13 mouse cellular contexts compared by ENCODE assay signal in genomic region chr17:34210599-34210998, GRCm38 (mm10). TPM values are rescaled to one million over a fixed set of nuclear protein-coding genes. Genes with fewer than 3 reads are reported as not detected.
DNase-seq lines count a peak whose midpoint lies in the region; ATAC-seq and TF ChIP-seq lines count a peak whose summit lies in the region.
"Had no signal": no experiment of that assay in that cellular context is flagged by ENCODE, and none has a peak within 500 bp of the region (broad histone marks: within the 10 kb centered on the region; RNA-seq: fewer than 3 reads in every experiment).

No protein-coding gene starts in this region.

- no peak for TF ChIP-seq CTCF in liver, embryonic 14.5 days (IDR thresholded peaks at IDR 0.05; ENCODE audit: low read depth)
- TF ChIP-seq CTCF in lung, adult 2 months (IDR thresholded peaks at IDR 0.05; ENCODE audit: insufficient read depth, low read length): no peak

- peak; percentile 82 for ATAC-seq in liver, embryonic 14.5 days (ENCODE audit: insufficient read depth)

- no peaks in the 10 kb centered on the region for H3K27me3 ChIP-seq in liver, embryonic 14.5 days (ENCODE audit: control insufficient read depth, insufficient read depth, low read length)

- H3K9ac ChIP-seq in liver, embryonic 14.5 days (replicated peaks): no peak overlapping the region

- H3K4me3 ChIP-seq in liver, embryonic 14.5 days (ENCODE audit: insufficient read depth in 1 of 2, low read depth in 2 of 2, low read length in 2 of 2): no peak overlapping the region
- H3K4me3 ChIP-seq in lung, adult 2 months (replicated peaks; ENCODE audit: extremely low read depth, low read depth, low read length): no peak overlapping the region
- H3K4me3 ChIP-seq: midbrain, embryonic 10.5 days had no signal

- no peak overlapping the region; the same call in 1 of the 2 replicates for H3K27ac ChIP-seq in liver, embryonic 14.5 days
- H3K27ac ChIP-seq: midbrain, embryonic 10.5 days had no signal

- TF ChIP-seq POLR2A in lung, adult 2 months (IDR thresholded peaks at IDR 0.05; ENCODE audit: borderline replicate concordance, extremely low read depth, low read depth, low read length): no peak

- no peaks in the 10 kb centered on the region for H3K36me3 ChIP-seq in liver, embryonic 14.5 days (replicated peaks; ENCODE audit: control insufficient read depth, insufficient read depth, low read depth)
- H3K36me3 ChIP-seq: midbrain, embryonic 10.5 days had no signal

- peak; percentile 79 for DNase-seq in ovary, adult 18-20 months (ENCODE audit: low spot score)
- DNase-seq in ovary, postnatal 14 days (ENCODE audit: low spot score): no peak
- peak; percentile 74 for DNase-seq in adrenal gland, adult 8-10 months
- peak in 1 of 3 experiments; percentile 40 for DNase-seq in liver, embryonic 14.5 days (ENCODE audit: low read depth in 3 of 3, low spot score in 3 of 3)
- DNase-seq in thymus, postnatal 14 days: peak; percentile 67
- no peak for DNase-seq in lung, adult 2 months
- no peak for DNase-seq in layer of hippocampus, adult 18-20 months (ENCODE audit: low spot score in 2 of 2)
- no peak for DNase-seq in heart, adult 9 months (ENCODE audit: low spot score in 2 of 2)
- DNase-seq: cerebellum, adult 18-20 months; kidney, adult 11 months; left cerebral cortex, postnatal 4 days had no signal

- no peaks in the 10 kb centered on the region for H3K9me3 ChIP-seq in liver, embryonic 14.5 days (ENCODE audit: control insufficient read depth, low read length)

- H3K4me1 ChIP-seq in liver, embryonic 14.5 days (replicated peaks; ENCODE audit: control insufficient read depth in 2 of 2, insufficient read depth in 2 of 2, low read length in 1 of 2): peaks cover under 1 to 7% of the 10 kb centered on the region in 2 experiments; a peak in 3 of 4 replicates
- 0 out of 2 replicates have a peak, but pooled peaks cover 2% of the 10 kb centered on the region for H3K4me1 ChIP-seq in lung, adult 2 months (ENCODE audit: control insufficient read depth, insufficient read depth, low read length)

- peak; percentile 76 for TF ChIP-seq EP300 in liver, embryonic 14.5 days (IDR thresholded peaks at IDR 0.05; ENCODE audit: low read depth)

- H3K4me2 ChIP-seq in liver, embryonic 14.5 days (ENCODE audit: low read depth): no peak overlapping the region

- 14% methylated on average over 3 of the region's 3 CpGs for WGBS in liver, embryonic 14.5 days (ENCODE audit: insufficient replicate concordance)
- WGBS in lung, adult 2 months: 65% methylated on average over 3 of the region's 3 CpGs

RNA-seq across cellular contexts. Expression of gene Tap2, which starts 7.3 kb away (rescaled TPM):
- 10 to 100 TPM; 53.9 to 71.1 (median 67.2) TPM for total RNA-seq in adrenal gland, adult 8-10 months (2022)
- 2.1 and 2.9 TPM in 2 replicates for polyA plus RNA-seq in liver, embryonic 14.5 days (2012; rRNA removed)
- polyA plus RNA-seq in liver, embryonic 14.5 days (2014; fragmentation: Nextera tagmentation; extraction: Ambion mirVana): 3.1 and 4.9 TPM in 2 replicates
- 68.8 and 70.9 TPM in 2 replicates for polyA plus RNA-seq in lung, adult 2 months (2012; rRNA removed)
- 10 to 100 TPM in 1 of 2 experiments, 1 to 10 TPM in 1; 8.4 to 12.8 TPM for total RNA-seq in layer of hippocampus, adult 18-20 months (2021)

RNA-seq across cellular contexts. Expression of gene Psmb8, which starts 13.1 kb away (rescaled TPM):
- 10 to 100 TPM; 30.4 to 41.2 (median 36.4) TPM for total RNA-seq in adrenal gland, adult 8-10 months (2022)
- polyA plus RNA-seq in liver, embryonic 14.5 days (2012; rRNA removed): 9.5 and 11.8 TPM in 2 replicates
- polyA plus RNA-seq in liver, embryonic 14.5 days (2014; fragmentation: Nextera tagmentation; extraction: Ambion mirVana): 18.8 and 21.7 TPM in 2 replicates
- polyA plus RNA-seq in lung, adult 2 months (2012; rRNA removed): 112 and 130 TPM in 2 replicates
- 1 to 10 TPM; 4.1 to 5.8 TPM for total RNA-seq in layer of hippocampus, adult 18-20 months (2021)

RNA-seq across cellular contexts. Expression of gene Psmb9, which starts 23.0 kb away (rescaled TPM):
- total RNA-seq in adrenal gland, adult 8-10 months (2022): 10 to 100 TPM; 16.7 to 30.6 (median 25.5) TPM
- 3.8 and 5.8 TPM in 2 replicates for polyA plus RNA-seq in liver, embryonic 14.5 days (2012; rRNA removed)
- 6.0 and 7.5 TPM in 2 replicates for polyA plus RNA-seq in liver, embryonic 14.5 days (2014; fragmentation: Nextera tagmentation; extraction: Ambion mirVana)
- 83.8 and 99.1 TPM in 2 replicates for polyA plus RNA-seq in lung, adult 2 months (2012; rRNA removed)
- 1 to 10 TPM; 2.1 to 3.7 TPM for total RNA-seq in layer of hippocampus, adult 18-20 months (2021)

RNA-seq across cellular contexts. Expression of gene Tap1, which starts 23.2 kb away (rescaled TPM):
- total RNA-seq in adrenal gland, adult 8-10 months (2022): 10 to 100 TPM; 19.5 to 22.2 (median 21.3) TPM
- 1.9 TPM in 2 replicates for polyA plus RNA-seq in liver, embryonic 14.5 days (2012; rRNA removed)
- polyA plus RNA-seq in liver, embryonic 14.5 days (2014; fragmentation: Nextera tagmentation; extraction: Ambion mirVana): 2.0 and 2.5 TPM in 2 replicates
- polyA plus RNA-seq in lung, adult 2 months (2012; rRNA removed): 45.1 and 46.3 TPM in 2 replicates
- total RNA-seq in layer of hippocampus, adult 18-20 months (2021): 1 to 10 TPM; 3.6 to 3.9 TPM

RNA-seq across cellular contexts. Expression of gene H2-Ob, which starts 28.1 kb away (rescaled TPM):
- total RNA-seq in adrenal gland, adult 8-10 months (2022): 1 to 10 TPM; 1.3 to 1.8 (median 1.5) TPM
- 0.13 and 0.20 TPM in 2 replicates for polyA plus RNA-seq in liver, embryonic 14.5 days (2012; rRNA removed)
- polyA plus RNA-seq in liver, embryonic 14.5 days (2014; fragmentation: Nextera tagmentation; extraction: Ambion mirVana): 0.13 and 0.17 TPM in 2 replicates
- polyA plus RNA-seq in lung, adult 2 months (2012; rRNA removed): 18.8 and 34.6 TPM in 2 replicates
- under 1 TPM; 0.20 to 0.37 TPM for total RNA-seq in layer of hippocampus, adult 18-20 months (2021)
- total RNA-seq: ES-E14; left cerebral cortex, postnatal 4 days had no signal
- polyA plus RNA-seq: midbrain, embryonic 10.5 days had no signal

Comparison
In these comparisons a context has a peak if more than half of its experiments do, and no peak if none do; other contexts are left out.
1. DNase-seq: peak in ovary, adult 18-20 months (single experiment), adrenal gland, adult 8-10 months (single experiment) and thymus, postnatal 14 days (single experiment); none in ovary, postnatal 14 days (single experiment), lung, adult 2 months (single experiment), layer of hippocampus, adult 18-20 months (0 of 2) and heart, adult 9 months (0 of 2).
2. RNA of gene Psmb8, which starts 13.1 kb away (total RNA-seq): 30.4 to 41.2 TPM in adrenal gland, adult 8-10 months; 4.1 to 5.8 TPM in layer of hippocampus, adult 18-20 months; every median in the first group is over 4 times any median in the second.